Mouse (Mus musculus): ENCODE results near the gene Kif11.

Gene Kif11

GRCm38 (mm10) chr19:37375755-37376615 is at the start of gene Kif11:
Kif11 (plus strand) TSS chr19:37376403.
- DNase-seq, result peak; percentile 95

GRCm38 (mm10) chr19:37327216-37327615 is 49.0 kb upstream of the Kif11 start:
- DNase-seq, result no peak

- no peak for DNase-seq
These were observed 43.5 kb upstream of the Kif11 start for GRCm38 (mm10) chr19:37332726-37333125.

GRCm38 (mm10) chr19:37333357-37333756 is 42.8 kb upstream of the Kif11 start:
- no peak for DNase-seq

- no peak for DNase-seq
These were observed 40.8 kb upstream of the Kif11 start for GRCm38 (mm10) chr19:37335392-37335791.

GRCm38 (mm10) chr19:37337752-37338151 is 38.5 kb upstream of the Kif11 start, which contains the start of gene Ide:
Ide (minus strand) TSS chr19:37337852.
- no peak for DNase-seq

GRCm38 (mm10) chr19:37340495-37340894 is 35.7 kb upstream of the Kif11 start:
- no peak for DNase-seq

GRCm38 (mm10) chr19:37340931-37341330 is 35.3 kb upstream of the Kif11 start:
- DNase-seq, result no peak

GRCm38 (mm10) chr19:37343899-37344298 is 32.3 kb upstream of the Kif11 start:
- DNase-seq, result no peak

GRCm38 (mm10) chr19:37346258-37346657 is 29.9 kb upstream of the Kif11 start:
- no peak for DNase-seq

- DNase-seq, result no peak
These were observed 27.9 kb upstream of the Kif11 start for GRCm38 (mm10) chr19:37348331-37348730.

GRCm38 (mm10) chr19:37348952-37349351 is 27.3 kb upstream of the Kif11 start:
- DNase-seq, result no peak

- no peak for DNase-seq
These were observed 23.4 kb upstream of the Kif11 start for GRCm38 (mm10) chr19:37352756-37353155.

GRCm38 (mm10) chr19:37353331-37353730 is 22.9 kb upstream of the Kif11 start:
- DNase-seq, result no peak

- DNase-seq, result no peak
These were observed 16.2 kb upstream of the Kif11 start for GRCm38 (mm10) chr19:37360044-37360443.

GRCm38 (mm10) chr19:37362545-37362944 is 13.7 kb upstream of the Kif11 start:
- DNase-seq, result no peak

- DNase-seq, result no peak
These were observed 12.9 kb upstream of the Kif11 start for GRCm38 (mm10) chr19:37363128-37363939.

- no peak for DNase-seq
These were observed 7.2 kb upstream of the Kif11 start for GRCm38 (mm10) chr19:37368990-37369389.

GRCm38 (mm10) chr19:37369921-37370320 is 6.3 kb upstream of the Kif11 start:
- DNase-seq, result no peak

GRCm38 (mm10) chr19:37370356-37370755 is 5.8 kb upstream of the Kif11 start:
- no peak for DNase-seq

- DNase-seq, result no peak
These were observed 1.1 kb upstream of the Kif11 start for GRCm38 (mm10) chr19:37374941-37375754.

- no peak for DNase-seq
These were observed 638 bp downstream of the Kif11 start for GRCm38 (mm10) chr19:37376841-37377240.

GRCm38 (mm10) chr19:37377404-37377990 is 1.3 kb downstream of the Kif11 start:
- no peak for DNase-seq
